22 mouse cellular contexts compared by ENCODE assay signal in the genomic region with DNA sequence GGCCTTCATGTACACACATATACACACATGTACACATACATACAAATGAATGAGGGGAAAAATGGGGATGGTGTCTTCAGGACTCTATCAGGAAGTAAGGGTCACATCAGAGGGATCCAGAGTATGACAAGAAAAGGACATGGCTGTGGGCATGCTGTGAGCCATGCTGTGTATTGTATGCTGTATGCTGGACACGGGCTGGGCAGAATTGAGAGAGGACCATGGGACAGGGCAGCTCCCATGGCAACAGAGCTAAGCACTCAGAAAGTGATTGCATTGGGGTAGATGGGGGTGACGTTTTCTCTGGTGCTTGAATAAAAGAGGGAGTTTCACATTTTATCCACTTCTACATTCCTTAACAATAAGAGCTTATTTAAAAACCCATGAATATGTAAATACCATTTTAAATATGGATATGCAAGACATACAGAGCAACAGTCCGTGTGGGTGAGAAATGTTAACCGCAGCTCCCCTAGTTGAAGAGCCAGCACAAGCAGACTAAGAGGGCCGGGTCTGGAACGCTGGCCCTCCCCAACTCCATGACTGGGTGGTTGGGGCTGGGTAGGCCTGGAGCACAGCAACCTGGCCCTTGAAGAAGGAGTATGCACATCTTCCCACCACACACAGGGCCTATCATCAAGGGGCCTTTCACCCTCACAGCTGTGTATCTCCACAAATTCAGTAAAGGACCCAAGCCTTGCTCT.
DNase-seq lines count a peak whose midpoint lies in the region; ATAC-seq and TF ChIP-seq lines count a peak whose summit lies in the region.
"Had no signal": no experiment of that assay in that cellular context is flagged by ENCODE, and none has a peak within 500 bp of the region (broad histone marks: within the 10 kb centered on the region; RNA-seq: fewer than 3 reads in every experiment).

No protein-coding gene starts in this region.

- no peak for DNase-seq in frontal cortex, postnatal 14 days (ENCODE audit: low spot score in 2 of 2)
- no peak for DNase-seq in layer of hippocampus, adult 2 months (ENCODE audit: low spot score in 2 of 2)
- DNase-seq in layer of hippocampus, adult 8-10 months (ENCODE audit: low spot score in 2 of 2): no peak
- DNase-seq in thymus, adult 2 months: no peak
- DNase-seq in thymus, postnatal 25 days: no peak
- DNase-seq in adrenal gland, postnatal 10 days: no peak
- DNase-seq: cerebellum, adult 18-20 months; gastrocnemius, postnatal 14 days; heart, adult 11 months; kidney, adult 9 months; kidney, postnatal 25 days; liver, embryonic 13.5 days; lung, adult 2 months; lung, postnatal 14 days; thymus, postnatal 4 days had no signal

- H3K27ac ChIP-seq in layer of hippocampus, adult 2 months: peak overlapping the region; percentile 39; the same call in 1 of the 2 replicates
- peak overlapping the region; percentile 8; the same call in 1 of the 2 replicates for H3K27ac ChIP-seq in thymus, adult 2 months (ENCODE audit: control insufficient read depth, insufficient read depth, low read length)
- H3K27ac ChIP-seq: embryonic facial prominence, embryonic 13.5 days; liver, embryonic 13.5 days had no signal

- H3K4me1 ChIP-seq in thymus, adult 2 months (replicated peaks; ENCODE audit: control insufficient read depth, insufficient read depth, low read length): peaks cover 80% of the 10 kb centered on the region
- H3K4me1 ChIP-seq: embryonic facial prominence, embryonic 13.5 days had no signal

- H3K27me3 ChIP-seq in thymus, adult 2 months (ENCODE audit: control insufficient read depth, insufficient read depth, low read length): no peaks in the 10 kb centered on the region
- H3K27me3 ChIP-seq: CH12.LX; embryonic facial prominence, embryonic 13.5 days; liver, embryonic 13.5 days; Patski had no signal

- TF ChIP-seq POLR2A in thymus, adult 2 months (IDR thresholded peaks at IDR 0.05; ENCODE audit: control insufficient read depth, extremely low read depth, insufficient read depth, low read length, poor library complexity): no peak

- peaks cover 6% of the 10 kb centered on the region; the same call in 1 of the 2 replicates for H3K36me3 ChIP-seq in thymus, adult 2 months (ENCODE audit: control insufficient read depth, insufficient read depth, low read length)

- no peak overlapping the region for H3K4me3 ChIP-seq in layer of hippocampus, adult 2 months
- no peak overlapping the region for H3K4me3 ChIP-seq in thymus, adult 2 months (ENCODE audit: control insufficient read depth, insufficient read depth, low read length)
- H3K4me3 ChIP-seq: embryonic facial prominence, embryonic 13.5 days; erythroblast, embryonic 14.5 days; liver, embryonic 13.5 days had no signal

- no peak for TF ChIP-seq CTCF in layer of hippocampus, adult 2 months (conservative IDR thresholded peaks at IDR 0.05)
- no peak for TF ChIP-seq CTCF in thymus, adult 2 months (IDR thresholded peaks at IDR 0.05; ENCODE audit: borderline replicate concordance, control insufficient read depth, extremely low read depth, insufficient read depth, low read length, poor library complexity)

- 97% methylated on average over 6 of the region's 6 CpGs for WGBS in thymus, adult 2 months

- ATAC-seq in frontal cortex, adult (ENCODE audit: low TSS enrichment): peak; percentile 62
- no peak for ATAC-seq in erythroid progenitor cell, adult 5-6 weeks (replicated peaks; ENCODE audit: low FRiP score, poor library complexity, severe bottlenecking)
- ATAC-seq: intestine, embryonic 16.5 days; Patski had no signal
